Mouse (Mus musculus): ENCODE data around the gene Gm42669.

Gene Gm42669

DNA sequence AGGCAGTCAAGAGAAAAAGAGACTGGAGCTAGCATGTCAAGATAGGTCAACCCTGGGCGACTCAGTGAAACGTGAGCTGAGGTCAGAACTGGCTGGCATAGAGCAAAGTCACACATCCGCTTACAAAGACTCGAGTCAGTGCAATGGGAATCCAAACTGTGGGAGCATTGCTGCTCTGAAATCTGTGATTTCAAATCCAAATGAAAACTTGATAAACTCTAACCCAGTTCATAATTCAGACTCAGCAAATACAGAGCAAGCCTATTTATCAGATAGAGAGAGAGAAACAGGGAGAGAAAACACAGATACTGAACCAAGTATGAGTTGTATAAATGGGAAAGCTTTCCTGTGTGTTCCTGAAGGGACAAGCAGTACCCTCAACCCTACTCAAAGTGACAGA is at the start of gene Gm42669:
Gene Gm42669 (plus strand): TSS at position 301 of the 400 bp plus-strand sequence.
- no peak for DNase-seq

DNA sequence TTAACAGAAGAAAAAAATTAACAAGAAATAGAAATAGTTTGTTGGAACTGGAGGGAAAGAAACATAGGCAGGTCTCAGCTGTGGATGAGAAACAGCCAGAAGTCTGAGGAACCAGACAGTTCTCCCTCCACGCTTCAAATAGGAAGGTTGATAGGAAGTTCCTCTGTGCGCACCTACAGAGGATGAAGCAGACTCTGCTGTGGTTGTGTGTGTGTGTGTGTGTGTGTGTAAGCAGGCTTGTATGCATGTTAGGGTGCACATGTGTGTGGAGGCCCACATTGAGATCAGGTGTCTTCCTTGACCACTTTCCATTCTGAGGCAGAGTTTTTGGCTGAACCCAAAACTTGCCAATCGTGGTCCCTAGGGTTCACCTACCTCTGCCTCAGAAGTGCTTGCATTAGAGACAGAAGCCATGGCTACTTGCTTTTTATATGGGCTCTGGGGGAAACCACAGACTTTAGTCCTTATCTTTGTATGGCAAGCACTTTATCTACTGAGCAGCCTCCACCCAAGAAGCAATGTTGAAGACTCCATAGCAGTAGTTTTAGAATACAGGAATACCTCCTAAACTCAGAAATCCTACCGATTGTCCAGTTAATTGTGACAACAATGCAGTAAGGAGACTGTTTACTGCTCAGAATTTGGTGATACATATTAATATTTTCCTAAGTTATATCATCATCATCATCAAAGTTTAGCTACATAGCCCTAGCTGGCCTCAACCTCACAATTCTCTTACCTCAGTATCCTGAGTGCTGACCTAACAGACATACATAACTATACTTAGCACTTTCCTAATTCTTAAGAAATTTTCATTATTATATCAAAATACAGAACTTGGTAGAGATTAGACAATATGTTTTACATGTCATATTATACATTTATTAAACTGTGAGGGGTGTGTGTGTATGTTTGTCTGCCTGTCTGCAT is 45.0 kb upstream of the Gm42669 start:
- DNase-seq: no peak

DNA sequence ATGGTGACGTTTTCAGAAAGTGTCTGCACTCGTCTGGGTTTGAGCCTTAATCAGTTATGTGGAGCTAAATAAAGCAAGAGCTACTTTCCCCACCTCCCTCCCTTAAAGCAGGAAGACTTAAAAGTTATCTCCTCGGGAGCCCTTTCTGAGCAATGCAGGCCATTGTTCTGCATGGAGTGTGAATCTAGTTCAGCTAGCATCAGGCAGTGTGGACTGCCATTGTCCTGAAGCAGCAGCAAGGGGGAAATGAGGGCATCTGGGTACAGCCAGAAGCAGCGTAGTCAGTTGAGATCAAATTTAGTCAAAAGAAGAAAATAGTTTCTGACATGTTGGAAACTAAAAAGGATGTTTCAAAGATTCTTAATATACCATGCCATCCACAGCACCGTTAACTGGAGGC is 40.9 kb upstream of the Gm42669 start:
- no peak for DNase-seq

DNA sequence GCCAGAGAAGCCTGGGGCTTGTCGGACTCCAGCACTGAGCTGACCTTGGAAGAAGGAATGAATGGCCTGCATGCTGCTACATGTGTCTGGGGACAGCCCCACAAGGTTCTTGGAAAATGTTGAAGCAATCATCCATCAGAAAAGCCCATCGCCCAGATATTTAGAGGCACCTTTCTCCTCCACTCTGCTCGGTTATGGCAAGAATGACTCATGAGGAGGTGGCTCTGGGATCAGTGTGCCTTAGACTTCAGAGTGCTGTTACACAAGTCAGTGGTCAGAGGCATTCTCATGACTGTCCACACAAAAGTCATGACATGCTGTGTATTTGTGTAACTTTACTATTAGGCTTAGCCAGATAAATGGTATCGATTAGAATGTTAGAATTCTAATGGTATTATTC is 40.3 kb upstream of the Gm42669 start:
- DNase-seq: no peak

DNA sequence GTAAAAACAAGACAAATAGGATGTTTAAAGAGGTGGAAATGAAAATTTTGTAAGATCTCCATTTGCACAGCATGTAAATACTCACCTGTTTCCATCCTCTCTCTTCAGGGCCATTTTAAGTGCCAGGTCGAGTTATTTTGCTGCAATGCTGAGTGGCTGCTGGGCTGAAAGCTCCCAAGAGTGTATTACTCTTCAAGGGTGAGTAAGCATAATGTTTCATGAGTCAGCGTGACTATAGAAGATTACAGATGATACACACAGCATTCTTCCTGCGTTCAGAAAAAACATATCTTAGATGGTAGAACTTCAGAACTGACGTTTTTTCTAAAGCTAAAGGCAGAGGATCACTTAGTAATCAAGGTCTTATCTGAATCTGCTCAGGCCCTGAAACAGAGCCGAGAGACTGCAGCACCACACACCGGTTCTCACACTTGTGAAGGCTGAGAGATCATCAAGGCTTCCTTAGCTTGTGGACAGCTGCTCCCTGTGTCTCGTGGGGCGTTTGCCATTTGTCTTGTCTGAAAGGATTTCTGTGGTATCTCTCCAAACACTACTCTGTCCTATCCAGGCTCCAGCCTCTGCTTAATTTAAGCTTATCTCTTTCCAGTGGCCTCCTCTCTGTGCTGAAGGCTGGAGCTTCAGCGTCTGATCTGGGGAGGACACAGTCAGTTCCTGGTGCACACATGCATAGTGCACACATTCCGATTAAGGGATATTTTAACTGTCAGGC is 36.7 kb upstream of the Gm42669 start:
- DNase-seq: no peak

DNA sequence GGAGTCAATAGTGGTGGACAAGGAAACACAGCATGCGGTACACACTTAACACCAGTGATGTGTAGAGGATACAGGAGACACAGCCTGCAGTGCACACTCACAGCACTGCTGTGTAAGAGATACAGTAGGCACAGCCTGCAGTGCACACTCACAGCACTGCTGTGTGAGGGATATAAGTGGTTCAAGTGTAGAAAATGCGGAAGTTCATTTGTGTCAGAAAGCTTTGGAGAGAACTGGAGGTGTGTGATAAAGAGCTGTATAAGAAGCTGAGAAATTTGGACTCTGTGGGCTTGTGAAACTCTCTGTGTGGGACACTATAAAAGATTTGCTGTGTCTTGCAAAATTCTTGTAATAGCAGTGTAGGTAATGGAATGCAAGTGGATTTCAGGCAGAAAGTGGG is 27.2 kb upstream of the Gm42669 start:
- no peak for DNase-seq

DNA sequence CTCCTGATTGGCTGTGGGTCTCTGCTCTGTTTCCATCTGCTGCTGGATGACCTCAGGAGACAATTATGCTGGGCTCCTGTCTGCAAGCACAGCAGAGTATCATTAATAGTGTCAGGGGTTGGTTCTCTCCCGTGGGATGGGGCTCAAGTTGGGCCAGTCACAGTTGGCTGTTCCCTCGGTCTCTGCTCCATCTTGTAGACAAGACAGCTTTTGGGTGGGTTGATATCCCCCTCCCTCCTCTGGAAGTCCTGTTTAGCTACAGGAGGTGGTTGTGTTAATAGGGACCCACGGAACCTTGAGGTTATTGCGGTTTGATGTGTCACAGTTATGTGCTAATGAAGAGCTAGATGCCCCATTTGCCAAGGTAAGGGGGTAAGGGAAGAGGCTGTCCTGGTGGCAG is 18.4 kb upstream of the Gm42669 start:
- DNase-seq: no peak

DNA sequence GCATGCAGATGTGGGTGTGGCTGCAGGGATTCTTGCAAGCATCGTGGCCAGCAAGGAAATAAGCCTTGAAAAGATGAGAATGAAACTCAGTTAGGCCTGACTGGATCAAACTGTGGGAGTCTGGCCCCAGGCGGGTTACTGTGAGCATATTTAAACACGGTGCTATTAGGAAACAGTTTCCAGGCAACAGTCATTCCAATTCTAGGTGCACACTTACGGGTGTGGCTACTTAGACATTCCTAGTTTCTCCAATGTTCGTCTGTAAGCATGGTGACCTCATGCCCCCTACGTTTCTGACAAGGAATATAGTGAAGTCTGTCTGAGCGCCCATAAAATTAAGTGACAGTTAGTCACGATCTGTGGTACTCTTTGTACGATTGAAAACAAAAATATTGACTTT is 16.4 kb upstream of the Gm42669 start:
- DNase-seq: no peak

DNA sequence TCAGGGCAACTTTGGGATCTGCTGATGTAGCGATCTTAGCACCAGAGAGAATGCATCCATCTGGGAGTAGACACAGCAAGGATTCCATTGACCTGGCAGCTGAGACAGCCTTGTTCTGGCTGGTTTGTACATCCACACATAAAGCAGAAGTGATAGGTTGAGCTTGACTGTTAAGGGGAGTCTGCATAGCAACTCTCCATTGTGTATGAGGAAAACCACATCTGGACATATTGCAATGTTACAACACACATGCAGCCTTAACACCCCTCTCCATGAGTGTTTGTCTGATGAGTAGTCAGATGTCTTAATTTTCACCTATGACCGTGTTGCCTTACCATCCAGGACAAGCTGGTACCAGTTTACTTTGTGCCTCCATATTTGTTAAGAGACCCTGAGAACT is 14.9 kb upstream of the Gm42669 start:
- DNase-seq: no peak

DNA sequence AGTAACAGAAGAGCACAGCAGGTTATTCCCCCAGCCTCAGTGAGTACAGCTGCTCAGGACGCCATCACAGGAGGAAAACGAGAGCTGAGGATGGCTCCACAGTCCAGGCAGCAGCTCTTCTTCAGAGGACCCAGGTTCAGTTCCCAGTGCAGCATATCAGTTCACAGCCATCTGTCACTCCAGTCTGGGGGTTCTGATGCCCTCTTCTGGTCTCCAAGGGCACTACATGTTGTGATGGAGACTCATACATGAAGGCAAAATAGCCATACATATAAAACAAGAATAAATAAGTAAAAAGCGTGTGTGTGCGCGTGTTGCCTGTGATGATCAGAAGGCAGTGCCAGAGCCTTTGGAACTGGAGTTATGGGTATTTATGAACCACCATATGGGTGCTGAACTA is 12.7 kb upstream of the Gm42669 start:
- DNase-seq: no peak

DNA sequence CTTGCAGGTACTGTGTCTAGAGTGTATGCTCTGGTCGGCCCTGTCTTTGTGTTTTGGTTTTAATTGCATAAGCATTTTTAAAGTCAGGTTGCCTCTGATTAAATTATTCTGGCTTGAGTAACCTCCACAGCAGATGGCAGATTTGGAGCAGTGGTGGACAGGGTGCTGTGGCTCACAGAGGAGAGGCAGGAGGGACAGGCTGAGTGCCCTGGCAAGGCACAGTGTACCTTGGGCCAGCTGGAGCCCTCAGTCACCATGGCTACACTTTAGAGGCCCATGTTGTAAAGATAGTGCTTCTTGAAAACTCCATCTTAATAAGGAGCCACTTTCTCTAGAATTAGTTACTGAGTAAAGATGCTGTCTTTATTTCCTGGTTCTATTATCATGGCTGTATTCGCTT is 11.4 kb upstream of the Gm42669 start:
- no peak for DNase-seq

DNA sequence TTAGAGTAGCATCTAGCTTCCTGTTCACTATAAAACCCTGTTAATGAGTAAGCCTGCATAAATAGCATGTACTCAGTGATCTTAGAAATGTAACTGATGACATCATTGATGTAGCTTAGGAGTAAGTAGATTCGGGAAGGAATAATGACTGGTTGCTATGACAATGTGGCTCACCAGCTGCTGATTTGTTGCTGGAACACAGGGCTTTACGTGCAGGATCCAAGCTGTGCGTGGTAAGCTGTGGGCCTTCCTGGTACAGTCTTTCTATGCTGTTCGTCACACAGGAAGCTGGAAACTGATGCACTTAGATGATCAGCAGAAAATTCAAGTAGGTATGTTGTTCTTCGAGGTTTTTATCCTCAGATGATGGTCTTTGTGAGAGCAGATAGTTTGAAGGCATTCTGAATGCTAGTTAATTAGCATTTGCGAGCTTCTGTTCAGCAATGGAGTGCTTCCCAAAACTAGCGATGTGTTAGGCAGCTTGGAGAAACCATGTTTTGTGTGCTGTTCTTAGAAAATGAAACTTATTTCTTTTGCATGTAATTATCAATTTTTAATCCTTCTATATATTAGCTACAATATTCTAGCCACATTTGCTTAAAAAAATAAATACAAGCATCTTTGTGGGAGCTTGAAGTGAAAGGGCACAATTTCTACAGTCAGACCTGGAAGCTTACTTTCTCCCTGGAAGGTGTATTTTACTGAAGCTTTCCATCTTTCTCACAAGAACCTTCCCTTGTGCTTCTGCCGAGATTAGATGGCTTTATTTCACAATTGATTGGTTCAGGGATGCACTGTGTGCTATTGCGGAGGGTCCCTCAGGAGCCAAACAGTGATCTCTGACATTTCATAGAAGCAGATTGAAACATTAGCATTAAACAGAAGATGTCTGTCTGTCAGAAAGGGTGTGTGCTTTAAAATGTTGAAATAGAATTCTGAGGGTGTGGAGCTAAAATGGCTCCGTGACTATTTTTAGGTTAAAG is 9.6 kb upstream of the Gm42669 start:
- DNase-seq: no peak

DNA sequence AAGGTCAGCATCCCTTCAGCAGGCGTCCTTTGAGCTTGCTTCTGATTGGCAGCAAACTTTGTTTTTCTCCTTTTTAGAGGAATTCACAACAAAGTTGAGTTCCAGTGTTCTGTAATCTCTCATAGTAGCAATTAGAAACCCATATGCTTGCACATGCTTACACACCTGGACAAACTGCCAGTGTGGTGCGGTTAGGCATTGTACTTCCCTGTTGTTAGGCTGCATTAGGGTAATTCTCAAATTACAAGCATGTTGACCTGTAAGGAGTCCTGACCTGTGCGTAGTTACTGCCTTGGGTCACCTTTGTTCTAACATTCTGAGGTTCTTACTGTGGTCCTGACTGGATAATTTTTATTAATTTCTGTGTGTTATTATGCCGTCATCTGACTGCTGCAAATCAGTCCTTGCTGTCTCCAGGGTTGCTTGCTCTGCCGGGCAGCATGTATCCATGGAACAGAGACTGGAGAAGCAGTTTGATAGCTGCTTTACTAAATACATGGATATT is 8.6 kb upstream of the Gm42669 start:
- DNase-seq: no peak

DNA sequence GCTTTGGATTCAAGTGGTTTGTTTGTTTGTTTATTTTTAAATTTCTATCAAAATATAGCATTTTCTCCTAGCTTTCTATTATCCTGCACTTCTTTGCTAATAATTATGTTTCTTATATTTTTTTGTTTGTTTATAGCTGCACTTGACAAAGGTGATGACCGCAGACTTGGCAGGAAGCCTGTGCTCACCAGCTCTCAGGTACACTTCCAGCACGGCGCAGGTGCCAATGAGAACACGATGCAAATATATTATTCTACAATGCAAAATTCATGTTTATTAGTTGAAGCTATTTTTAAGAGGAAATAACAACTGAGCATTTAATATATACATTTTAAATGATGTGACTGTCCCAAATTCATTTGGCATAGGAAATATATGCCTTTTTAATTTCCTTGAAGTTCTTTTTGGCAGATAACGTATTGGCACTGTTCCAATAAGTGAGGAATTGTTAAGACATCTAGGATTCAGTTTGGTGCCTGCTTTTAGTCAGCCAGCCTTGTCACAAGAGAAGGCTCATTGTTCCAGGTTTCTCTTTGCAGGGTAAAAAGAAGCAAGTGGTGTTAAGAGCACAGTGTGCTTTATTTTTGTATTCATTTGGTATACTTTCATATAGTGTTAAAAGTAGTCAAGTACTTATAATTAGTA is 7.4 kb upstream of the Gm42669 start:
- no peak for DNase-seq

DNA sequence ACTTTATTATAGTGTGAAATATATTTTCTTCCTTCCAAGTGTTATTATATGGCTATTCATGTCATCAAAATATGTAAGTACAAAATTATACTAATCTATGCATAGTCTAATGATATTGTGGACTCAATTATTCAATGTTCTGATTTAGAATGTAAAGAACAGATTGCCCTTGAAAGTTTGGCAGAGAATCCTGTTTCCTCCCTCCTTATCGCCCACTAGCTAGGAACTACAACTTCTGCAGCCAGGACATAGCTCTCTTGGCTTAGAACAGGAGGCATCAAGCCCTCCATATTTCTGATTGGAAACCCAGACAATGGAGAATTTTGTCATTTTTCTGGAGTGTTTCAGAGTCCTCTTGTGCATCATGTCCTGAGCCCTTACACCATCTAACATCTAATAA is 6.7 kb upstream of the Gm42669 start:
- no peak for DNase-seq

DNA sequence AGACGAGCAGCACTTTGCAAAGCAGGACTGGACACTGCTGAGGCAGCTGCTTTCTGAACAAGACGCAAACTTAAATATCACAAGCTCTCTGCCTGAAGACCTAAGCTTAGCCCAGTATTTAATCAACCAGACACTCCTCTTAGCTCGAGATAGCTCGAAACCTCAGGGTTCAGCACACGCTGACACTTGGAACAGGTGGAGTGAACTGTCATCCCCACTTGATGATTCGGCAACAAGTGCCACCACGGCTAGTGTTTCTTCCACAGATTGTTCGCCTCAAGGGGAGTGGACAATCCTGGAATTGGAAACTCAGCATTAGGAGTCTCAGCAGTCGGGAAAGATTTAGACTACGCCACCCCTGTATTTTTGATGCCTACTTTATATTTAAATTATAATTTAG is 3.1 kb downstream of the Gm42669 start:
- no peak for DNase-seq

DNA sequence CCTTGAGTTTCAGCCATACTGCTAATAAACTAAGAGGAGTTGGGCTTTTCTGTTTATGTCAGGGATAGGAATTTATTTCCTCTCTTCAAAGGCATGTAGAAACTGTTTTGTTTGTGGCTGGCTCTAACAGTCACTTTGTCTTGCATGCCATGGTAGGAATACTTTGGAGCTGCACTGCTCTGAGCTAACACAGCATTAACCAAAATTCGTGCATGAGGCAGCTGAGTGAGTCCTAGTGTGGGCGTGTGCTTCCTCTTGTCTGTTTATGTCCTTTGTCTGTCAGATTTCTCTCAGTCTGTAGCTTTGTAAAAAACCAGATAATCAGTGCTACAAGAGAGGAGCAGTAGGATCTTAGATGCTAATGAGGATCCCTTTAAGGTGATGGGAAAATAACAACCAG is 3.9 kb downstream of the Gm42669 start:
- DNase-seq: no peak

DNA sequence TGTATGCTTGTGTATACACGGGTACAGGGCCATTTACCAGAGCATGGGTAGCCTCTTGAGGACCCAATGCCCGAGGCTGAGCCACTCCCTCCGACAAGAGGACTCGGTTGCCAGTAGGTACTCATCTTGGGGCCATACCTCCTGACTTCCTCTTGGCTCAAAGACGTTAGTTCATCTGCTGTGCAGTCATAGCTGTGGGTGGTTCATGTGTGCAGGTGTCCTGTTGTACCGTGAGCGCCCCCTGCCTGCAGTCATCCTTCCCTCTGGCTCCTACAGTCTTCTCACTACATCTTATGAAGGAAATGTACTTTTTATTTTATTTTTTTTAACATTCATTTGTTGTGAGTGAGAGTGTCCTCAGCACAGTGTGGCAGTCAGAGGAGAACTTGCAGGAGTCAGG is 6.2 kb downstream of the Gm42669 start:
- peak; percentile 68 to 72 for DNase-seq

DNA sequence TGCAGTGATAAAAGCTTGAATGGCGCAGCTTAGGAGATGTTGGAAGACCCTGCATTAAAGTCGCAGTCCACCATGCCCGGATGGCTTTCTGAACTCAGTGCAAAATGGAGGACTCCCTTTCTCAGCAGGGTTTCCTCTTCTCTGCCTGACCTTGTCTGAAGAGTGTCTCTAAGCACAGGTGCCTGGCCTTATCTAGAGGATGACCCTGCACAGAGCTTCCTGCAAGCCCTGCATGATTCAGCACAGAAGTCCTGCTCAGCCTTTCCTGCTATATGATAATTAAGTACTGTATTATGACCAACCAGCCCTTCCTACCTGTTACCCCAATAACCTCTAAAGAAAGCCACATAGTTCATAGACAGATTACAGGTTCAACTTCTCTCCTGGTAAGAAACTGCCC is 8.0 kb downstream of the Gm42669 start:
- no peak for DNase-seq

DNA sequence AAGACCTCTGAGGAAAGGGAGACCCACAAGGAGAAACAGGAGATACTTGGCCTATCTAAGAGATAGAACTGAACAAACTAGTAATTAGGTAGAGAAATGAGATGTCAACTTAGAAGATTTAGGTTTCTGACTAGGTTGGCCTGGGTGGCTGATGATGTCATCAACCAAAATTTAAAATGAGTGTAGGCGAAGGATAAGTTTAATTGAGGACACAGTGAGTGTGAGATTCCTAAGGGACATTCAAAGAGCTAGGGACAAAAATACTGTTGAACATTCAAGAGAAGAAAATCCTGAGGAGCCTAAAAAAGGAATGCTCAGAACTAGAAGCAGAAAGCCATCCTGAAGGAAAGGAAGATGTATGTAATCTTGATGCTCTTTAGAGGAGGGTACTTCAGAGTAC is 8.7 kb downstream of the Gm42669 start:
- DNase-seq: no peak

DNA sequence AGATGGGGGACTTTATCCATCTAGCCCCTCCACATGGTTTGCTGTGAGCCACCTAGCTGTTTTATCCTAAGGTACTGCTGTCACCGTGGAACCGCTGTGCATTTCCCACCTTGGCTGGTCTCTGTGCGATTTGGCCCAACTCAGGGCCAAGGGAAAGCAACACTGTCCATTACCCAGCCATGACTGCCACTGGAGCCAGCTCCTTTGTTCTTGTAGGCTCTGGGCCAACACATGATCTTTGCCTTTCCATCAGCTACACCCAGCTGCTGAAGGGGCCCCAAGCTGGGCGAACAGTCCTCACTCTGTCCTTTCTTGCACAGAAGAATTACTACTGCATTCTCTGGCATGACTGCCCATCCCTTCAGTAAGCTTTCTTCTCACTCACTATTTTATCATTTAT is 11.2 kb downstream of the Gm42669 start:
- DNase-seq: no peak

DNA sequence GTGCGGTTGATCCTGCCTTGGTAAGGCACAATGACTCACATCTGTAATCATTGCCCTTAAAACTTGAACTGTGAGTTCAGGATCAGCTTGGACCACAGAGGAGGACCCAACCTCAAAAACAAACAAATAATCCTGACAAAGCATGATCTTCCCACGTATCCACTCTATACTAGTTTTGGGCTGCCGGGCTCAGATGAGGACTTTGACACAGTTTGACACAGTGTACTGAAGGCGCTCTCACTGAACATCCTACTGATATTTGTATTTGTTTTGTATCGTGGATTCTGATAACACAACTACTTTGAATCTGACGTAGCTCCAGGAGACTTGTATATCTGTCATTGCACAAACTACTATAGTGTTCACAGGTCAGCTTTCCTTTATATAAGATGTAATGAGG is 14.0 kb downstream of the Gm42669 start:
- DNase-seq: no peak
